Comparison of ENCODE assay signal across 9 mouse cellular contexts in the genomic region with DNA sequence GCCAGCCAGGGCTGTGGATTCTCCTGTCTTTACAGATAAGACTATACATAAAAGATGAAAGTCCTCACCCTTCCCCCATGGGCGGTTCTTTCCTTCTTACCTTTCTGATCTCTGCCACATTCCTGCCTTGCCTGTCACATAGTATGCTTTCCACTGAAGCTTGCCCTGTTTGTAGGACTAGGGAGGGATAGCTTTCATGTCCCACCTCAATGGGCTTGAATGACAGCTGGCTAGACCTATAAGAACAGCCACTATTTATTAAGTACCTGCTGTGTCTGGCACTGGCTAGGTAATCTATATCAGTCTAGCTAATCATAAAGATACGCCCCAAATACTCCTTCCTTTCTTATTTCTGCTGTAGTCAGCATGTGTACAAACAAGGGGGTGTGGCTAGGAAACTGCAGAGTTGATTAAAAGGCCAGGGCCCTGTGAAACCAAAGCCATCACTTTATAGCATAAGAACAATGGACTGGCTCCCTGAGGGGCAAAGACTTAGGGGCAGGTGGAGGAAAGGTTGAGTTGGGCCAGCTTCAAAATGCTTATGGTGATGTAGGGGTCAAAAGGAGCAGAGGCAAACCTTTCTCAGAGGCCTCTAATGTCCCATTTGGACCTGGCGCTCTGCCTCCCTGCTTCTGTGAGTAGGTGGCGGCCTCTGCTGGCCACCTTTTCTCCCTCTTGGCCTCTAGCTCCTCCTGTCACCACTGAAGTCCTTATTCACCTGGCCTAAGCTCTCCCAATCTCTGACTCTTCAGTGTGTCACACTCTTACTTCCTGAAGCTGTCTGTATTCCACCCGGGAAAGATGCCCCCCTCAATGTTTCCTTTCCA. TPM values are rescaled to one million over a fixed set of nuclear protein-coding genes. Genes with fewer than 3 reads are reported as not detected.
DNase-seq lines count a peak whose midpoint lies in the region; ATAC-seq and TF ChIP-seq lines count a peak whose summit lies in the region.
"Had no signal": no experiment of that assay in that cellular context is flagged by ENCODE, and none has a peak within 500 bp of the region (broad histone marks: within the 10 kb centered on the region; RNA-seq: fewer than 3 reads in every experiment).

No protein-coding gene starts in this region.

- no peaks in the 10 kb centered on the region for H3K9me3 ChIP-seq in hindbrain, embryonic 10.5 days
- no peaks in the 10 kb centered on the region for H3K9me3 ChIP-seq in hindbrain, embryonic 12.5 days (replicated peaks)
- H3K9me3 ChIP-seq in neural tube, embryonic 15.5 days (replicated peaks): no peaks in the 10 kb centered on the region
- H3K9me3 ChIP-seq: limb, embryonic 13.5 days had no signal

- H3K36me3 ChIP-seq in hindbrain, embryonic 10.5 days: no peaks in the 10 kb centered on the region
- no peaks in the 10 kb centered on the region for H3K36me3 ChIP-seq in hindbrain, embryonic 12.5 days
- no peaks in the 10 kb centered on the region for H3K36me3 ChIP-seq in splenic B cell, adult 2 months (ENCODE audit: control insufficient read depth, insufficient read depth, low read length, poor library complexity, severe bottlenecking)
- H3K36me3 ChIP-seq in neural tube, embryonic 15.5 days: no peaks in the 10 kb centered on the region
- H3K36me3 ChIP-seq: limb, embryonic 13.5 days had no signal

- intact Hi-C loops in heart, postnatal 14 days (cut with DNase I): no loop called here

- no peak overlapping the region for H3K4me3 ChIP-seq in hindbrain, embryonic 10.5 days
- no peak overlapping the region for H3K4me3 ChIP-seq in hindbrain, embryonic 12.5 days
- no peak overlapping the region for H3K4me3 ChIP-seq in lung, adult 2 months (replicated peaks; ENCODE audit: extremely low read depth, low read depth, low read length)
- H3K4me3 ChIP-seq in neural tube, embryonic 15.5 days (replicated peaks): no peak overlapping the region
- H3K4me3 ChIP-seq: limb, embryonic 13.5 days had no signal

- H3K27ac ChIP-seq in hindbrain, embryonic 10.5 days: no peak overlapping the region
- H3K27ac ChIP-seq in hindbrain, embryonic 12.5 days: no peak overlapping the region
- H3K27ac ChIP-seq in neural tube, embryonic 15.5 days (replicated peaks): no peak overlapping the region
- H3K27ac ChIP-seq: limb, embryonic 13.5 days had no signal

- no peak for TF ChIP-seq POLR2A in lung, adult 2 months (IDR thresholded peaks at IDR 0.05; ENCODE audit: borderline replicate concordance, extremely low read depth, low read depth, low read length)

- TF ChIP-seq CTCF in lung, adult 2 months (IDR thresholded peaks at IDR 0.05; ENCODE audit: insufficient read depth, low read length): peak; percentile 65

- H3K4me2 ChIP-seq in hindbrain, embryonic 12.5 days (replicated peaks): no peak overlapping the region
- no peak overlapping the region for H3K4me2 ChIP-seq in neural tube, embryonic 15.5 days
- H3K4me2 ChIP-seq: limb, embryonic 13.5 days had no signal

- H3K4me1 ChIP-seq in hindbrain, embryonic 10.5 days (replicated peaks): peaks cover 42% of the 10 kb centered on the region
- H3K4me1 ChIP-seq in hindbrain, embryonic 12.5 days: peaks cover 8% of the 10 kb centered on the region
- no peaks in the 10 kb centered on the region for H3K4me1 ChIP-seq in lung, adult 2 months (ENCODE audit: control insufficient read depth, insufficient read depth, low read length)
- H3K4me1 ChIP-seq in neural tube, embryonic 15.5 days: peaks cover 10% of the 10 kb centered on the region

- ATAC-seq in hindbrain, embryonic 12.5 days (ENCODE audit: low FRiP score): no peak
- ATAC-seq in neural tube, embryonic 15.5 days (ENCODE audit: low FRiP score): no peak

- peaks cover 63% of the 10 kb centered on the region for H3K27me3 ChIP-seq in hindbrain, embryonic 10.5 days (ENCODE audit: insufficient read depth, poor library complexity, severe bottlenecking)
- H3K27me3 ChIP-seq in hindbrain, embryonic 12.5 days: peaks cover 57% of the 10 kb centered on the region
- H3K27me3 ChIP-seq in splenic B cell, adult 2 months (ENCODE audit: control insufficient read depth, insufficient read depth, low read length, poor library complexity, severe bottlenecking): no peaks in the 10 kb centered on the region
- peaks cover 45% of the 10 kb centered on the region for H3K27me3 ChIP-seq in neural tube, embryonic 15.5 days (replicated peaks)

- WGBS in hindbrain, embryonic 10.5 days: 23% methylated on average over 5 of the region's 5 CpGs
- 24% methylated on average over 5 of the region's 5 CpGs for WGBS in hindbrain, embryonic 12.5 days
- WGBS in lung, adult 2 months: 25% methylated on average over 5 of the region's 5 CpGs
- WGBS in neural tube, embryonic 15.5 days: 22% methylated on average over 5 of the region's 5 CpGs

- H3K9ac ChIP-seq in hindbrain, embryonic 12.5 days: no peak overlapping the region
- no peak overlapping the region for H3K9ac ChIP-seq in neural tube, embryonic 15.5 days (replicated peaks)
- H3K9ac ChIP-seq: limb, embryonic 13.5 days had no signal

- peak; percentile 37 for DNase-seq in hindbrain, embryonic 10.5 days (ENCODE audit: low spot score)
- DNase-seq in CD8-positive naive resting alpha-beta T cell, adult 2 months (ENCODE audit: low read depth in 2 of 2, low spot score in 2 of 2): peak; percentile 58 to 72
- DNase-seq in cerebellum, adult 18-20 months: peak; percentile 87
- peak; percentile 56 to 74 for DNase-seq in heart, postnatal 14 days
- peak; percentile 45 for DNase-seq in lung, adult 2 months
- DNase-seq in splenic B cell, adult 2 months (ENCODE audit: low read depth, low spot score): peak; percentile 87

RNA-seq across cellular contexts. Expression of gene Scn4b, which starts 4.5 kb away (rescaled TPM):
- 0.58 and 0.62 TPM in 2 replicates for polyA plus RNA-seq in hindbrain, embryonic 10.5 days (2016; fragmentation: Nextera tagmentation; extraction: Ambion mirVana)
- 0.40 and 0.46 TPM in 2 replicates for polyA plus RNA-seq in hindbrain, embryonic 12.5 days (2016; fragmentation: Nextera tagmentation; extraction: Ambion mirVana)
- 1 to 10 TPM; 1.3 to 1.7 TPM for total RNA-seq in heart, postnatal 14 days (2021)
- polyA plus RNA-seq in lung, adult 2 months (2012; rRNA removed): 0.34 and 1.0 TPM in 2 replicates
- 0.55 and 2.0 TPM in 2 replicates for polyA plus RNA-seq in neural tube, embryonic 15.5 days (2015; fragmentation: Nextera tagmentation; extraction: Ambion mirVana)

RNA-seq across cellular contexts. Expression of gene Scn2b, which starts 16.1 kb away (rescaled TPM):
- 3.5 and 4.3 TPM in 2 replicates for polyA plus RNA-seq in hindbrain, embryonic 10.5 days (2016; fragmentation: Nextera tagmentation; extraction: Ambion mirVana)
- polyA plus RNA-seq in hindbrain, embryonic 12.5 days (2016; fragmentation: Nextera tagmentation; extraction: Ambion mirVana): 4.7 TPM in 2 replicates
- 1 to 10 TPM; 1.2 to 1.4 TPM for total RNA-seq in heart, postnatal 14 days (2021)
- 0.38 and 0.39 TPM in 2 replicates for polyA plus RNA-seq in lung, adult 2 months (2012; rRNA removed)
- 11.9 and 12.0 TPM in 2 replicates for polyA plus RNA-seq in neural tube, embryonic 15.5 days (2015; fragmentation: Nextera tagmentation; extraction: Ambion mirVana)

RNA-seq across cellular contexts. Expression of gene BC049352, which starts 48.1 kb away (rescaled TPM):
- polyA plus RNA-seq in hindbrain, embryonic 10.5 days (2016; fragmentation: Nextera tagmentation; extraction: Ambion mirVana): not detected in 2 replicates
- polyA plus RNA-seq in hindbrain, embryonic 12.5 days (2016; fragmentation: Nextera tagmentation; extraction: Ambion mirVana): 0.13 TPM in 1 of 2 replicates, not detected in the other
- total RNA-seq in heart, postnatal 14 days (2021): not detected
- polyA plus RNA-seq in lung, adult 2 months (2012; rRNA removed): not detected in 2 replicates
- not detected in 2 replicates for polyA plus RNA-seq in neural tube, embryonic 15.5 days (2015; fragmentation: Nextera tagmentation; extraction: Ambion mirVana)
- polyA plus RNA-seq: limb, embryonic 13.5 days had no signal

RNA-seq across cellular contexts. Expression of gene Jaml, which starts 54.7 kb away (rescaled TPM):
- 0.38 and 0.60 TPM in 2 replicates for polyA plus RNA-seq in hindbrain, embryonic 10.5 days (2016; fragmentation: Nextera tagmentation; extraction: Ambion mirVana)
- polyA plus RNA-seq in hindbrain, embryonic 12.5 days (2016; fragmentation: Nextera tagmentation; extraction: Ambion mirVana): 0.31 TPM in 1 of 2 replicates, not detected in the other
- total RNA-seq in heart, postnatal 14 days (2021): under 1 TPM; 0.19 to 0.59 TPM
- 0.69 and 1.3 TPM in 2 replicates for polyA plus RNA-seq in lung, adult 2 months (2012; rRNA removed)
- polyA plus RNA-seq in neural tube, embryonic 15.5 days (2015; fragmentation: Nextera tagmentation; extraction: Ambion mirVana): 0.32 and 1.7 TPM in 2 replicates

Comparison
In these comparisons a context has a peak if more than half of its experiments do, and no peak if none do; other contexts are left out.
1. DNase-seq: peak in every context shown above with its lines; median percentile 87 in cerebellum, adult 18-20 months; 87 in splenic B cell, adult 2 months; 65 in CD8-positive naive resting alpha-beta T cell, adult 2 months; 65 in heart, postnatal 14 days; 45 in lung, adult 2 months; 37 in hindbrain, embryonic 10.5 days.